Mouse (Mus musculus) myocyte (in vitro differentiated cells): ENCODE measurements around the gene Plcb2. TPM values are rescaled to one million over a fixed set of nuclear protein-coding genes. Genes with fewer than 3 reads are reported as not detected.

ENCODE experiments used
- H3K27me3 ChIP-seq: one replicate; pipeline ENCODE4 v1.6.1; 2011; ENCODE audit not compliant: control insufficient read depth, insufficient read depth, insufficient read length
- H3K36me3 ChIP-seq: one replicate; pipeline ENCODE4 v1.6.1; 2011; ENCODE audit not compliant: control insufficient read depth, insufficient read depth
- H3K4me2 ChIP-seq: one replicate; pipeline ENCODE4 v1.6.1; 2011; ENCODE audit warnings: low read depth, control low read depth
- H3K4me3 ChIP-seq: one replicate; pipeline ENCODE4 v1.5.1; 2011; ENCODE audit warnings: mild to moderate bottlenecking, control low read depth, moderate library complexity
- H3K79me2 ChIP-seq: one replicate; pipeline ENCODE4 v1.6.1; 2011; ENCODE audit not compliant: control insufficient read depth, insufficient read depth
- H3ac ChIP-seq: one replicate; pipeline ENCODE4 v1.6.1; 2011; ENCODE audit not compliant: control insufficient read depth, insufficient read length
- CEBPB ChIP-seq: IDR thresholded peaks from 2 replicates; pipeline ENCODE4 v1.6.1; 2011; ENCODE audit warnings: mild to moderate bottlenecking, moderate library complexity; ENCODE audit not compliant: poor library complexity, insufficient read depth, severe bottlenecking
- E2F4 ChIP-seq: IDR thresholded peaks from one replicate; pipeline ENCODE4 v1.6.1; 2011; ENCODE audit warnings: mild to moderate bottlenecking, control low read depth, moderate library complexity; ENCODE audit not compliant: insufficient read depth
- MAX ChIP-seq: IDR thresholded peaks from one replicate; pipeline ENCODE4 v1.6.1; 2011; ENCODE audit warnings: low read depth, mild to moderate bottlenecking, control low read depth
- MYOD1 ChIP-seq, 3 experiments: IDR thresholded peaks; one replicate each; pipeline ENCODE4 v1.6.1; 2011; ENCODE audit warnings: control low read depth in 2 of 3, low read depth in 2 of 3, mild to moderate bottlenecking in 2 of 3, moderate library complexity in 1 of 3; ENCODE audit not compliant: insufficient read length in 2 of 3, control insufficient read depth in 1 of 3
- MYOG ChIP-seq, 3 experiments: IDR thresholded peaks; one replicate each; pipeline ENCODE4 v1.6.1; 2011; ENCODE audit warnings: control low read depth in 2 of 3, low read depth in 2 of 3, mild to moderate bottlenecking in 2 of 3; ENCODE audit not compliant: insufficient read length in 2 of 3, control insufficient read depth in 1 of 3, insufficient read depth in 1 of 3
- POLR2A ChIP-seq: IDR thresholded peaks from one replicate; pipeline ENCODE4 v1.6.1; 2011; ENCODE audit warnings: low read depth, mild to moderate bottlenecking, control low read depth, moderate library complexity; ENCODE audit not compliant: insufficient read length
- POLR2AphosphoS2 ChIP-seq: IDR thresholded peaks from one replicate; pipeline ENCODE4 v1.6.1; 2011; ENCODE audit warnings: low read depth, control low read depth; ENCODE audit not compliant: insufficient read length
- REST ChIP-seq: IDR thresholded peaks from one replicate; pipeline ENCODE4 v1.6.1; 2011; ENCODE audit warnings: mild to moderate bottlenecking, control low read depth, moderate library complexity; ENCODE audit not compliant: insufficient read depth, insufficient read length
- SRF ChIP-seq: IDR thresholded peaks from one replicate; pipeline ENCODE4 v1.6.1; 2011; ENCODE audit warnings: low read depth; ENCODE audit not compliant: control insufficient read depth, insufficient read length
- TCF12 ChIP-seq: IDR thresholded peaks from one replicate; pipeline ENCODE4 v1.6.1; 2011; ENCODE audit warnings: mild to moderate bottlenecking, control low read depth; ENCODE audit not compliant: poor library complexity, insufficient read depth, severe bottlenecking
- TCF3 ChIP-seq: IDR thresholded peaks from one replicate; pipeline ENCODE4 v1.6.1; 2011; ENCODE audit warnings: low read depth, control low read depth; ENCODE audit not compliant: insufficient read length
- USF1 ChIP-seq: IDR thresholded peaks from one replicate; pipeline ENCODE4 v1.6.1; 2011; ENCODE audit warnings: low read depth, mild to moderate bottlenecking, control low read depth, moderate library complexity
- polyA plus RNA-seq: library from polyadenylated mRNA; unstranded; fragments of >200 nt; fragmentation: generic; extraction: Trizol; gene quantifications from one replicate; pipeline ENCODE4 v1.2.1, GENCODE M21; 2012; ENCODE audit warnings: missing spikeins

Plcb2 gene
- polyA plus RNA-seq, 1 experiment: not detected

DNA sequence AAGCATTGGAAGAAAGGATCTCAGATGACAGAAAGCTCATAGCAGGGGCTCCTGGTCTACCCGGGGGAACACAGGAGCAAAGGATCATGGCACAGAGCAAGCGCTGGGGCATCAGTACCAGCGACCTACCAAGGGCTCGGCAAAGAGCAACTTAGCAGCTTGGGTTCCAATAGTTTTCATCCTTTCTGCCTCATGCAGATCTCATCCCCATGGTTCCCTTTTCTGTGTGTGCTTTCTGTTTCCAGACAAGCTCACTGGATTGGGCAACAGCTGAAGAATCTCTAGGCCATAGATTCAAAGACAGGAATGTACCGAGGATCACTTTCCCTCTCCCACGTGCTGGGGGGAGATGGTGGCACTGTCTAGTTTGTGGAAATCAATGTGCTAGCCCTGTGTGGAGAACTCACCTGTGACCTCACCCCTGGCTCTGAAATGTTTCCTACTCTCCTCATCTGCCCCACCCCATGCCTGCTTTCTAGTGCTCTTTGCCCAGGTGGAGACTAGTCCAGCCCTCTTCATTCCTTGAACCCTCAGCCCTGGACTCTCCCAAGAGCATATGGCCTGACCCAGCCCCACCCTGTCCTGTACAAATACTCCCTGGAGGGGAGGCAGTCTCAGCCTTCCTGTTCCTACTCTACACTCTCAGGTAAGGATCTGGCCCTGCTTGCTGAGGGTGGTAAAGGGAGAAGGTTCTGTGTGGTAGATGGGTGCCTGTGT lies 44.1 kb upstream of the Plcb2 start, which contains the start of gene Phgr1:
Phgr1 (plus strand) TSS at position 612 of the 717 bp plus-strand sequence.
- Histone ChIP-seq H3ac (no peak within 1 kb of the TSS), H3K27me3 (no peaks in the 10 kb centered on the region), H3K4me3 (no peak within 1 kb of the TSS), H3K4me2 (no peak within 1 kb of the TSS), H3K36me3 (no peaks in the 10 kb centered on the region), H3K79me2 (no peaks in the 10 kb centered on the region)
- TF ChIP-seq E2F4: no peak
- TF ChIP-seq POLR2A: no peak
- no peak for TF ChIP-seq REST
- TF ChIP-seq USF1: no peak
- TF ChIP-seq MYOD1 (IDR thresholded peaks at IDR 0.05; ENCODE audit: control insufficient read depth in 1 of 3, insufficient read length in 2 of 3, low read depth in 2 of 3): no peak
- TF ChIP-seq TCF12: no peak
- TF ChIP-seq CEBPB: no peak
- no peak for TF ChIP-seq SRF
- no peak for TF ChIP-seq MYOG (IDR thresholded peaks at IDR 0.05; ENCODE audit: control insufficient read depth in 1 of 3, insufficient read depth in 1 of 3, insufficient read length in 2 of 3, low read depth in 2 of 3)
- no peak for TF ChIP-seq POLR2AphosphoS2
- no peak for TF ChIP-seq TCF3
- no peak for TF ChIP-seq MAX

DNA sequence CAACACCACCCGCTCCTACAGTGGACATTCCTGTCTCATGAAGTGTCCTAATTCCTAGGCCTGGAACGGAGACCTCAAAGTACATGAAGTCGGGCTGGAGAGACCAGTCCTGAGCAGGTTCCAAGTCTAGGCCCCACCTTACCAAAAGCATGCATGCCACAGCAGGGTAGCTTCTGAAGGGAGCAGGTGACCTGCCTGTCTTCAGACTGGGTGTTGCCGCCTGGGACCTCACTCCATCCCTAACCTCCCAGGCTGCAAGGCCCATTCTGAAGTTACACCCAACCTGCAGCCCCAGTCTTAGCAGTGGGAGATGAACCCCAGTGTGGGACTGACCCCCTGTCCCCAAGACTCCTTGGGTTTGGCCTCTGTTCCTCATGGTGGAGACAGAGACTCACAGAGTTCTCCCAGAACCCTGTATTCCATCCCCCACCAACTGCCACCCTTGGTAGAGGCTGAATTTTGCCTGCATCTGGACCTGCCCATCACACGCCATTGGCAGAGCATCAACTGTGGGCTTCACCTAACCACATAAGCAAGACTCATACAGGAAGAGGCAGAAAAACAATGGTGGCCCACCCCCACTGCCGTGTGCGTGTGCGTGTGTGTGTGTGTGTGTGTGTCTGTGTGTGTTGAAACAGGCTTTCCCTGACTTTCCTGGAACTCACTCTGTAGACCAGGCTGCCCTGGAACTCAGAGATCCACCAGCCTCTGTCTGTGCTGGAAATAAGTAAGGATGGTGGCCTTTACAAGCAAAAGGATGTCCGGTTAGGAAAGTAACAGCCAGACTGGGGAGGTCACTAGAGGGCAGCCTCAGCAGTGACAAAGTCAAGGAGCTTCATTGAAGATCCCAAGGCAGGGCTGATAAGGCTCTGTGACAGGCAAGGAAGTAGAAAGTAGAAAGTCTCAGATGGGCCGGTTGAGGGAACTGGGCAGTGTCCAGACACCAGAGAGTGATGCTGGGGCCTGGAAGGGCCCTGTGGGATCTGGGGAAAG lies 38.1 kb upstream of the Plcb2 start:
- no peak overlapping the region for H3K4me3 ChIP-seq
- H3K79me2 ChIP-seq: no peaks in the 10 kb centered on the region
- TF ChIP-seq TCF3: peak; percentile 41
- TF ChIP-seq USF1: no peak
- peak; percentile 78 for TF ChIP-seq TCF12
- TF ChIP-seq POLR2AphosphoS2: no peak
- TF ChIP-seq MYOG (IDR thresholded peaks at IDR 0.05; ENCODE audit: control insufficient read depth in 1 of 3, insufficient read depth in 1 of 3, insufficient read length in 2 of 3, low read depth in 2 of 3): peak in 1 of 3 experiments; percentile 32
- TF ChIP-seq REST: no peak
- no peak for TF ChIP-seq POLR2A
- no peak for TF ChIP-seq MAX
- TF ChIP-seq CEBPB: no peak
- no peak for TF ChIP-seq E2F4
- TF ChIP-seq MYOD1 (IDR thresholded peaks at IDR 0.05; ENCODE audit: control insufficient read depth in 1 of 3, insufficient read length in 2 of 3, low read depth in 2 of 3): peak; percentile 91 to 98 (median 97)
- no peak for TF ChIP-seq SRF
- H3K27me3 ChIP-seq: no peaks in the 10 kb centered on the region
- H3K4me2 ChIP-seq: peak overlapping the region; percentile 63
- H3ac ChIP-seq: no peak overlapping the region
- H3K36me3 ChIP-seq: no peaks in the 10 kb centered on the region

DNA sequence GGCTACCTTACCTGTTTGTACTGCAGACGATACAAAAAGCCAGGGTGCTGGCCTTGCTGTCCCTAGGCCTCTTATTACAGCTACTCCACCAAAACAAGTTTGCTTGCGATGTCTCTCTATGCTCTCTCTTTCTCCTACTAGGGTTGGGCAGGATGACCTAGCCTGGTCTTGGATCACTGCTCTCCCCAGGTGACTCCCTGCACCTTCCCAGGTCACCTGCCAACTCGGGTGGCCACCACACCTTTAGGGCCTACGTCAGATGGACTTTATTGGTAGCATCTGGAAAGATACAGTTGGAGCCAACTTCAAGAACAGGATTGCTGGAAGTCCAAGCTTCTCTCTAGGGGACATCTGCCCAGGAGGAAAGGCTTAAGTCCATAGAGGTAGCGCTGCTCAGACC lies 36.6 kb upstream of the Plcb2 start:
- no peaks in the 10 kb centered on the region for H3K79me2 ChIP-seq
- TF ChIP-seq POLR2A: no peak
- no peak for TF ChIP-seq USF1
- no peak for TF ChIP-seq SRF
- TF ChIP-seq TCF12: no peak
- no peak for TF ChIP-seq POLR2AphosphoS2
- no peak for TF ChIP-seq TCF3
- TF ChIP-seq MYOG (IDR thresholded peaks at IDR 0.05; ENCODE audit: control insufficient read depth in 1 of 3, insufficient read depth in 1 of 3, insufficient read length in 2 of 3, low read depth in 2 of 3): no peak
- no peak for TF ChIP-seq REST
- TF ChIP-seq CEBPB: no peak
- TF ChIP-seq E2F4: no peak
- no peak for TF ChIP-seq MAX
- no peak overlapping the region for H3K4me3 ChIP-seq
- no peak overlapping the region for H3K4me2 ChIP-seq
- no peaks in the 10 kb centered on the region for H3K27me3 ChIP-seq
- H3ac ChIP-seq: no peak overlapping the region
- no peaks in the 10 kb centered on the region for H3K36me3 ChIP-seq

DNA sequence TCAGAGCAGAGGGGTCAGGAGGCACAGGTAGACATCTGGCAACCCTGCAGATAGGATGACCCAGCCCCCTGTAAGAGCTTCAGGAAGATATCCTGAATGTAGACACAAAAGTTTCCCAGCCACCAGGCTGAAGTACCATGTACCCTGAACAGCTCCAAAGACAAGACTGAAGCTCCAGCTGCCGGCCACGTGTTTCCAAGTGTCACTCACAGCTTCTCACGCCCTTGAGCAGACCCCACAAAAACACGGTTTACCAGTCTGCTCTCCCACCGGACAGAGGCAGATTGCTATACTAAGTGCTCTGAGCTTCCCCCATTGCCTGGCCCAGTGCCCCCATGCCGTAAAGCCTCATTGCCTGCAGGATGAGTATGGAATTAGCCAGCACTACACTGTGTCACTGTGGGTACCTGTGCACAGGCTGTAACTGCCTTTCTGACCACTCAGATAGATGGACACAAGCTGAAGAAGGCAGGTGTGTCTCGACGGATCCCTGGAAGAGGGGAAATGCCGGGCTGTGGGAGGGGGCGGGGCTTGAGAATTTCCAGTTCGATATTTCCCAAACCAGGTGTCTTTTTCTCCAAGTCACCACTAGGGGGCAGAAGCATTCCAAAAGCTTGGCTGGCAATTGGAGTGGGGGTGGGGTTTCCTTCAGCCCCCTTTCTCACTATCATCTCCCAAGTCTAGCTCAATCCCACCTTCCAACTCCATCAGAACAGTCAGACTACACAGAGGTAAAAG lies 36.0 kb upstream of the Plcb2 start:
- Histone ChIP-seq H3K4me2 (peak overlapping the region; percentile 99), H3K36me3 (no peaks in the 10 kb centered on the region), H3K27me3 (no peaks in the 10 kb centered on the region), H3K4me3 (no peak overlapping the region), H3ac (no peak overlapping the region), H3K79me2 (no peaks in the 10 kb centered on the region)
- TF ChIP-seq E2F4 (no peak), CEBPB (no peak), MYOD1 (IDR thresholded peaks at IDR 0.05; ENCODE audit: control insufficient read depth in 1 of 3, insufficient read length in 2 of 3, low read depth in 2 of 3) (peak in 1 of 3 experiments; percentile 1)
